Mouse (Mus musculus): Measurements from ENCODE around the gene Gstt1.

GRCm38 (mm10) chr10:75764519-75765473 is 33.6 kb downstream of the Gstt1 start:
- TF ChIP-seq CTCF (IDR thresholded peaks at IDR 0.05; ENCODE audit: low read depth) = peak; percentile 89
- TF ChIP-seq EP300 (IDR thresholded peaks at IDR 0.05; ENCODE audit: low read depth) = no peak; the same call in 1 of the 2 replicates

All from liver, embryonic 14.5 days (tissue).